Mouse (Mus musculus) hindbrain, postnatal 0 days (tissue): ENCODE results near the gene Apba2. TPM values are rescaled to one million over a fixed set of nuclear protein-coding genes. Genes with fewer than 3 reads are reported as not detected.

ENCODE experiments used
- ATAC-seq: fragments of 200-750 bp; cut with Nextera tagmentation; 2 replicates; pipeline ENCODE4 v1.8.0; 2017; ENCODE audit warnings: mild to moderate bottlenecking, moderate TSS enrichment, moderate library complexity
- DNase-seq: peaks from one replicate; pipeline ENCODE4 v3.0.0-alpha.2; 2015; ENCODE audit warnings: low spot score
- H3K27ac ChIP-seq: fragments of 300-500 bp; sonication (generic); 2 replicates; pipeline ENCODE4 v1.5.1; 2014; ENCODE audit warnings: mild to moderate bottlenecking
- H3K27me3 ChIP-seq: fragments of 300-500 bp; sonication (generic); 2 replicates; pipeline ENCODE4 v1.6.1; 2014; ENCODE audit warnings: low read length, mixed read lengths; ENCODE audit not compliant: insufficient read depth
- H3K36me3 ChIP-seq: fragments of 300-500 bp; sonication (generic); 2 replicates; pipeline ENCODE4 v1.6.1; 2014; ENCODE audit warnings: low read length, mixed read lengths; ENCODE audit not compliant: insufficient read depth
- H3K4me1 ChIP-seq: fragments of 300-500 bp; sonication (generic); 2 replicates; pipeline ENCODE4 v1.6.1; 2014; ENCODE audit warnings: antibody characterized with exemption, low read length, mixed read lengths; ENCODE audit not compliant: insufficient read depth
- H3K4me2 ChIP-seq: fragments of 300-500 bp; sonication (generic); 2 replicates; pipeline ENCODE4 v1.6.1; 2014; ENCODE audit warnings: low read depth, mild to moderate bottlenecking, low read length, moderate library complexity, mixed read lengths
- H3K4me3 ChIP-seq: fragments of 300-500 bp; sonication (generic); 2 replicates; pipeline ENCODE4 v1.5.1; 2014; ENCODE audit warnings: low read length
- H3K9ac ChIP-seq: fragments of 300-500 bp; sonication (generic); replicated peaks from 2 replicates; pipeline ENCODE4 v1.6.1; 2014; ENCODE audit warnings: mild to moderate bottlenecking, low read length, moderate library complexity, mixed read lengths
- H3K9me3 ChIP-seq: fragments of 300-500 bp; sonication (generic); 2 replicates; pipeline ENCODE4 v1.6.1; 2016; ENCODE audit warnings: low read length, mixed read lengths
- CTCF ChIP-seq: IDR thresholded peaks from 2 replicates; pipeline ENCODE4 v1.5.1; 2016; ENCODE audit warnings: antibody characterized with exemption, control low read depth, low read depth
- WGBS: fragments of 180-500 bp; shearing (Covaris S2); extraction: QIAGEN DNeasy Blood & Tissue Kit; methylation state at CpG from one replicate; pipeline ENCODE4 v1.1.7; 2014; 5-methylcytosine and 5-hydroxymethylcytosine counted together
- polyA plus RNA-seq: library from polyadenylated mRNA; unstranded; fragments of >200 nt; fragmentation: Nextera tagmentation; extraction: Ambion mirVana; gene quantifications from 2 replicates; pipeline ENCODE4 v1.2.1, GENCODE M21; 2015
- total RNA-seq: library from RNA; depleted of rRNA; stranded (reverse); fragments of >200 nt; gene quantifications from 2 replicates; pipeline ENCODE4 v1.2.3, GENCODE M21; 2014

The Apba2 gene
- total and polyA plus RNA-seq, 2 experiments from 2014 or later, result 180 to 474 TPM

- DNase-seq (no peak), ATAC-seq (no peak)
- WGBS, result 71% methylated on average over 8 of the region's 8 CpGs
- H3K36me3 ChIP-seq, result no peaks in the 10 kb centered on the region
- no peak overlapping the region for H3K9ac ChIP-seq
- no peak overlapping the region for H3K4me2 ChIP-seq
- no peak for TF ChIP-seq CTCF
- no peak overlapping the region for H3K27ac ChIP-seq
- no peaks in the 10 kb centered on the region for H3K9me3 ChIP-seq
- no peak overlapping the region for H3K4me3 ChIP-seq
- H3K27me3 ChIP-seq, result no peaks in the 10 kb centered on the region
- H3K4me1 ChIP-seq, result peaks cover 9% of the 10 kb centered on the region; the same call in 1 of the 2 replicates
Measured at GRCm38 (mm10) chr7:64546801-64547200, 45.3 kb downstream of the Apba2 start.

DNA sequence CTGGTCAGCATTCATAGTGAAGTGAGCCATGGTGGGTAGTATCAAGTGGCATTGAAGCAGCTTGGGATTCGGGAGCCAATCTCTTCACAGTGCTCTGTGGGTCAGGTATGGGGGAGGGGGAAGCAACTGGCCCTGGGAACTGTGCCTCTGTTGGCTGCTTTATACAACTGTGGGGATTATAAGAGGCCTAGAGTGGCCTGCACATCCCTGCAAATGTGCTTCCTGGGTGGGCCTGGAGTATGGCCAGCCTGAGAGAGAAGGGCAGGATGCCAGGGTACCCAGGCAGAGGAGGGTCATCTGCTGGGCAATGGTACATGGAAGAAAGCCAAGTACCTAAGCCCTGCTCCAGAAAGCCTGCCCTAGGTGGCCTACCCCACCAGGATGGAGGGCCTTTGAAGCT lies 49.4 kb downstream of the Apba2 start:
- Histone ChIP-seq H3K27me3 (no peaks in the 10 kb centered on the region), H3K9ac (no peak overlapping the region), H3K27ac (peak overlapping the region; percentile 15; the same call in 1 of the 2 replicates), H3K4me2 (no peak overlapping the region), H3K4me1 (peaks cover 9% of the 10 kb centered on the region; the same call in 1 of the 2 replicates), H3K36me3 (no peaks in the 10 kb centered on the region), H3K9me3 (no peaks in the 10 kb centered on the region), H3K4me3 (no peak overlapping the region)
- peak; percentile 71 for ATAC-seq
- WGBS, result 44% methylated on average over 1 of the region's 1 CpGs
- DNase-seq, result peak; percentile 72
- TF ChIP-seq CTCF, result no peak

DNA sequence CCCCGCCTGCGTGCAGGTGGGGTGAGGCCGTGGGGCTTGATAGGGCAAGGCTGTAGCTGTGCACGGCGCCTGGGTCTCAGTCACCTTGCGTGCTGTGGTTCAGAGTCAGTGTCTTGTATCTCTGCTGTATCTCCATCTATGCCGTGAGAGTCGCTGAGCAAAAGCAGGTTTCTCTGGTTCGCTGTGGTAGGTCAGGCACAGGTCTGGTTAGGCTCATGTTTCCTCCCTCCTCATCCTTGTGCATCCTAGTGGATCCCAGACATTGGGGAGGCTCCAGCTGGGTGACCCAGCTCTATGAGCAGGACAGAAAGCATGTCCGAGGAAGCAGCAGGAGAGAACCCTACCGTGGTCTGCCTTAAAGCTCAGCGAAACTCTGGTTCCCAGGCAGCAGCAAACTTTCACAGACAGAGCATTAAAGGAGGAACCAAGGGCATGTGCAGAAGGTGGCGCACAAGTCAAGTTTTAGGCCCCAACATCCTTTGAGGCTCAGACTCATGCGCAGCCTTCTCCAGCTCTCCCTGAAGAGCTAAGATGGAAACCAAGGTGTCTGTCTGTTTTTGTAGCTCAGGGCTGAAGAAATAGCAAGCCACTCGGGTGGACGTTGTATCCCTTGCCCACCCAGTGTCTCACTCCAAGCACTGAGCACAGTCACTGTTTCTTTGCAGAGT lies 51.2 kb downstream of the Apba2 start:
- peaks cover 9% of the 10 kb centered on the region; the same call in 1 of the 2 replicates for H3K4me1 ChIP-seq
- H3K4me2 ChIP-seq, result no peak overlapping the region
- H3K27me3 ChIP-seq, result no peaks in the 10 kb centered on the region
- peak; percentile 44 for TF ChIP-seq CTCF
- H3K9ac ChIP-seq, result no peak overlapping the region
- H3K27ac ChIP-seq, result no peak overlapping the region
- 84% methylated on average over 11 of the region's 16 CpGs for WGBS
- H3K4me3 ChIP-seq, result no peak overlapping the region
- no peak for ATAC-seq
- no peaks in the 10 kb centered on the region for H3K9me3 ChIP-seq
- H3K36me3 ChIP-seq, result no peaks in the 10 kb centered on the region
- DNase-seq, result no peak

- ATAC-seq, result peak; percentile 33; the same call in 1 of the 2 replicates
- DNase-seq, result no peak
- Histone ChIP-seq H3K36me3 (no peaks in the 10 kb centered on the region), H3K4me1 (peaks cover 10% of the 10 kb centered on the region; the same call in 1 of the 2 replicates), H3K9me3 (no peaks in the 10 kb centered on the region), H3K4me3 (no peak overlapping the region), H3K9ac (no peak overlapping the region), H3K4me2 (no peak overlapping the region), H3K27ac (no peak overlapping the region), H3K27me3 (no peaks in the 10 kb centered on the region)
- 54% methylated on average over 9 of the region's 9 CpGs for WGBS
- TF ChIP-seq CTCF, result no peak
Measured at GRCm38 (mm10) chr7:64561711-64562498, 60.4 kb downstream of the Apba2 start.

DNA sequence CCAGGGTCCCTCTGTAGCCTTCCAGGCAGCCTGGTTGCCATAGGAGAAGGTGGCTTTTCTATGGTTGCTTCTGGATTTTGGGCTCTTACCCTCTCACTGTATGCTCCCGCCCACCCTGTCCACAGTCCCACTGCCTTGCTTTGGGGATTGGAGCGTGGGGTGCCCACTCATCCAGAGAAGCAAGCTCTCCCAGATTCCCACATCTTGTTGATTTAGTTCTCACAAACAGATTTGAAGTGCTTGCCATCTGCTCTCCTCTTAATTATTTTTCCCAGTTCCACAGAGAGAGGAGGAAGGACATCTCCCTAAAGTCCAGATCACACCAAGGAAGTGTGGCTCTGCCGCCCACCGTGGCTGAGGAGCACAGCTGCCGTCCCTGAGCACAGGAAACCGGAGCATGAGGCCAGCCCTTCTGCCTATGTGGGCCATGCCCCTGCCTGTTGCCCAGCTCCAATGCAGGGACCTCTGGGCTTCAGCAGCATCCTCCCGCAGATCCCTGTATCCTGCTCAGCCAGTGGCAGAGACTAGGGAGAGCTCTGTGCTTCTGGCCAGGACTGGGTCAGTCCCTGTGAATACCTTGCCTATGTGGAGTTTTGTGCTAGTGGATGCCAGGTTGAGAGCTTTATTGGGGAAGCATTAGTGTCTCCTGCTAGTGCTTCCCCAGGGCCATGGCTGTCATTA lies 63.5 kb downstream of the Apba2 start:
- no peaks in the 10 kb centered on the region for H3K36me3 ChIP-seq
- 55% methylated on average over 7 of the region's 7 CpGs for WGBS
- H3K27me3 ChIP-seq, result no peaks in the 10 kb centered on the region
- ATAC-seq (no peak), DNase-seq (no peak)
- peaks cover 14% of the 10 kb centered on the region; the same call in 1 of the 2 replicates for H3K4me1 ChIP-seq
- H3K4me2 ChIP-seq, result no peak overlapping the region
- no peak for TF ChIP-seq CTCF
- no peaks in the 10 kb centered on the region for H3K9me3 ChIP-seq
- H3K4me3 ChIP-seq, result no peak overlapping the region
- H3K9ac ChIP-seq, result no peak overlapping the region
- H3K27ac ChIP-seq, result 0 out of 2 replicates have a peak overlapping the region, but pooled peaks have one; percentile 26

DNA sequence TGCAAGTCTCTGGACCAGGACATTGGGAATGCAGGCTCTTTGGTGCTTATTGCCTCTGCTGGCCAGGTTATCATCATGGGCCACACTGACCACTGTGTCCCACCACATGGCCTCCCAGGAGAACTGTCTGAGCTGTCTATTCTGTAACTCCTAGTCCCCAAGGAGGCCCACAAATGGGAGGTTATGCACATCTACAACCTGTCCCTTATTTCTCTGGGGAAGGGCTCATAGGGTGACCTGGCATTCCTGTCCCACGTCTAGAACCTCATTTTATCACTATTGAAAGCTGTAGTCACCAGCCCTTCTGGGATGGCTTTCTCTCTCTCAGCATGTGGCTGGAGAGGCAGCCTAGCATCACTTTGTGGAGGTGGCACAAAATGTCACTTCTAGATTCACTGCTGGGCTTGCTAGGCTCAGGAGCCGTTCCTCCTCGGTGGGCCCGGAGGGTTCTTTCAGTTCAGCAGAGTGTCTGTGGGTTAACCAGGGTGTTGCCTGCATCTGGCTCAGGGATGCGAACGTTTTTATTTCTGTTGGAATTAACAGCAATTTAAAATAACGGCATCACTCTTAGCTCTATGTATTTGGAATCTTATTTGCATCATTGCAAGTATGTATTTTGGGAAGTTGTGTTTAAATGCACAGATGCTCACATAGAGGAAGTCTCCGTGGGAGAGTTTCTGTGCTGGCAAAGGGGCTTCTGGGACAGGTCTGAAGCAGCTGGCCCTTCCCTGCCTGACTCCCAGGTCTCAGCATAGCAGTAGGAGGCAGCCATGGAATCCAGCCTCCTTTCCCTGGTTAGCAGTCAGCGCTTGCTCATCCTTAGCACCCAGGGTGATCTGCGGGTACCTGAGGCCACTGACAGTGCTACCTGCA lies 65.1 kb downstream of the Apba2 start:
- no peak for ATAC-seq
- 52% methylated on average over 10 of the region's 10 CpGs for WGBS

More for the DNA sequence above, 65.1 kb downstream of the Apba2 start:
- no peak for TF ChIP-seq CTCF
- no peak overlapping the region for H3K4me3 ChIP-seq
- no peak overlapping the region for H3K4me2 ChIP-seq
- H3K36me3 ChIP-seq, result no peaks in the 10 kb centered on the region
- no peaks in the 10 kb centered on the region for H3K27me3 ChIP-seq
- no peak overlapping the region for H3K9ac ChIP-seq
- H3K9me3 ChIP-seq, result no peaks in the 10 kb centered on the region
- no peak overlapping the region for H3K27ac ChIP-seq
- H3K4me1 ChIP-seq, result peaks cover 14% of the 10 kb centered on the region; the same call in 1 of the 2 replicates
- no peak for DNase-seq
